Mouse (Mus musculus): Measurements from ENCODE around the gene Srxn1.

DNA sequence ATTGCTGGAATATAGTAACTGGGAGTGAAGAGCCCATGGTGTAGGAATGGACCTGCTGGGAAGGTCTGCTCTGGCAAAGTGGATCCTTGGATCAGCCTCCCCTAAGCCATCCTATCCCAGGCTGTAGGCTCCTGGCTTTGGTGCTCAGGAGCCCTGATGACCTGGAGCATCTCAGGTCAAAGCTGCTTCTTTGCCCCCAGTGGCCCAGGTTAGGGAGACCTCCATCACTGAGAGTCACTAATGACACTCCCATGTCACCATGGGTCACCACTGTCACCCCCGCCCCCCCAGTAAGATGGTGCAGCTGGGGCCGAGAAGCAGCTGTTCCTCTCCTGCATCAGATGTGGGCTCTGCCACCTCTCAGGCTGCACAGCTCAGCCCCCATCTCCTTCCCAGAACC is 35.4 kb upstream of the Srxn1 start:
- no peak for TF ChIP-seq CTCF (IDR thresholded peaks at IDR 0.05; ENCODE audit: borderline replicate concordance, control insufficient read depth, extremely low read depth, insufficient read depth, low read length, poor library complexity)
- no peak for TF ChIP-seq POLR2A (IDR thresholded peaks at IDR 0.05; ENCODE audit: control insufficient read depth, extremely low read depth, insufficient read depth, low read length, poor library complexity)

Data from thymus, adult 2 months (tissue).